Comparison of ENCODE assay signal across 10 mouse cellular contexts in the genomic region with DNA sequence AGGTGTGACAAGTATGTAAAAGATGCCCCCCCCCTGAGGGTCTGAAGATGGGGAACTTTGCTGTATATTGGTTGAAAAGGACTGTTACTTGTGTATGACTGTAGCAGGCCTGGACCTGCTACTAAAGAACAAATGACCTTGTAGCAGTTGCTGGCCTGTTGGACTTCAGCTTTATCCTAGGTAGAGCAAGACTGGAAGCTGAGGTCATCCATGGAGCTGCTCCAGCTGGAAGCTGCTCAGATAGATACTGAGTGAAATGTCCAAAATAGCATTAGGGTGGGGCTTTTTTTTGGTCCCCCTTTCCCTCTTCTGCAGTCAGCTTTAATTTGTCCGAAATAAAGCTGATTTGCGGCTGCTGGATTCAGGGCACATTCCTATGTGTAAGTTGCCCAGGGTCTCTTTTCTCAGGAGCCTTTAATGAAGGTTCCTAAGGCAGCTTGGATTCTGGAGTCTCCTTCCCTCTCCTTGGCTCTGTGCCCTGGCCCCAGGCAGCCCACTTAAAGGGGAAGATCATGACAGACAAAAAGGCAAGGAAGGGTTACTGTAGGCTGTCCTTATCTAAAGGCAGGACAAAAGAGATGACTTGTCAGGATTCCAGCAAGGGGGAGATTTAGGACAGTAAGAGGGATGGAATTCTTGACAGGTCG.
DNase-seq lines count a peak whose midpoint lies in the region; ATAC-seq and TF ChIP-seq lines count a peak whose summit lies in the region.
"Had no signal": no experiment of that assay in that cellular context is flagged by ENCODE, and none has a peak within 500 bp of the region (broad histone marks: within the 10 kb centered on the region; RNA-seq: fewer than 3 reads in every experiment).

No protein-coding gene starts in this region.

- TF ChIP-seq CTCF in lung, embryonic 14.5 days (IDR thresholded peaks at IDR 0.05; ENCODE audit: low read depth), result no peak

- no peaks in the 10 kb centered on the region for H3K4me1 ChIP-seq in lung, embryonic 14.5 days (ENCODE audit: insufficient read depth)
- H3K4me1 ChIP-seq: midbrain, embryonic 10.5 days had no signal

- H3K9ac ChIP-seq in lung, embryonic 14.5 days, result no peak overlapping the region

- H3K4me2 ChIP-seq in lung, embryonic 14.5 days, result no peak overlapping the region

- 52% methylated on average over 3 of the region's 3 CpGs for WGBS in lung, embryonic 14.5 days

- H3K27ac ChIP-seq in lung, embryonic 14.5 days (ENCODE audit: low read depth), result no peak overlapping the region
- H3K27ac ChIP-seq: midbrain, embryonic 10.5 days had no signal

- H3K9me3 ChIP-seq in lung, embryonic 14.5 days (ENCODE audit: low read depth, low read length), result no peaks in the 10 kb centered on the region
- H3K9me3 ChIP-seq: midbrain, embryonic 10.5 days had no signal

- DNase-seq in adrenal gland, adult 2 months, result peak; percentile 32
- DNase-seq in adrenal gland, adult 8-10 months, result no peak
- peak; percentile 26 for DNase-seq in lung, embryonic 14.5 days
- no peak for DNase-seq in lung, postnatal 25 days (ENCODE audit: low spot score)
- DNase-seq in cerebellum, adult 9-10 months, result peak; percentile 29
- peak; percentile 27 to 50 for DNase-seq in heart, postnatal 36 days
- no peak for DNase-seq in thymus, postnatal 0 days (ENCODE audit: low spot score)
- DNase-seq in c-Kit-positive CD71-positive TER-119-positive erythroid progenitor cells, embryonic 14.5 days (ENCODE audit: low spot score), result no peak
- DNase-seq: liver had no signal

- no peaks in the 10 kb centered on the region for H3K27me3 ChIP-seq in lung, embryonic 14.5 days (ENCODE audit: insufficient read depth, low read length)

- ATAC-seq in lung, embryonic 14.5 days (ENCODE audit: insufficient read depth), result peak; percentile 44; the same call in 1 of the 2 replicates

- H3K4me3 ChIP-seq in lung, embryonic 14.5 days (ENCODE audit: low read depth, low read length), result no peak overlapping the region
- H3K4me3 ChIP-seq: midbrain, embryonic 10.5 days had no signal

- H3K36me3 ChIP-seq in lung, embryonic 14.5 days (ENCODE audit: insufficient read depth), result no peaks in the 10 kb centered on the region
- H3K36me3 ChIP-seq: midbrain, embryonic 10.5 days had no signal

- intact Hi-C loops in heart, postnatal 36 days (cut with DNase I), result no loop called here

Comparison
In these comparisons a context has a peak if more than half of its experiments do, and no peak if none do; other contexts are left out.
1. DNase-seq: peak in adrenal gland, adult 2 months (single experiment), lung, embryonic 14.5 days (single experiment), cerebellum, adult 9-10 months (single experiment) and heart, postnatal 36 days (2 of 2); none in adrenal gland, adult 8-10 months (single experiment), lung, postnatal 25 days (single experiment), thymus, postnatal 0 days (single experiment) and c-Kit-positive CD71-positive TER-119-positive erythroid progenitor cells, embryonic 14.5 days (single experiment).